Mouse (Mus musculus) midbrain, embryonic 13.5 days (tissue): ENCODE data around the gene AI837181. TPM values are rescaled to one million over a fixed set of nuclear protein-coding genes. Genes with fewer than 3 reads are reported as not detected.

ENCODE experiments used
- ATAC-seq: fragments of 200-750 bp; cut with Nextera tagmentation; 2 replicates; pipeline ENCODE4 v1.8.0; 2017; ENCODE audit warnings: mild to moderate bottlenecking, moderate TSS enrichment, moderate library complexity
- H3K27ac ChIP-seq: fragments of 300-500 bp; sonication (generic); 2 replicates; pipeline ENCODE4 v1.5.1; 2015; ENCODE audit warnings: inconsistent platforms, mild to moderate bottlenecking, moderate library complexity
- H3K27me3 ChIP-seq: fragments of 300-500 bp; sonication (generic); 2 replicates; pipeline ENCODE4 v1.6.1; 2015; ENCODE audit warnings: mild to moderate bottlenecking, inconsistent platforms
- H3K36me3 ChIP-seq: fragments of 300-500 bp; sonication (generic); 2 replicates; pipeline ENCODE4 v1.6.1; 2015; ENCODE audit warnings: mild to moderate bottlenecking, inconsistent platforms
- H3K4me1 ChIP-seq: fragments of 300-500 bp; sonication (generic); replicated peaks from 2 replicates; pipeline ENCODE4 v1.6.1; 2015; ENCODE audit warnings: inconsistent platforms
- H3K4me2 ChIP-seq: fragments of 300-500 bp; sonication (generic); replicated peaks from 2 replicates; pipeline ENCODE4 v1.6.1; 2015; ENCODE audit warnings: moderate library complexity, mild to moderate bottlenecking, inconsistent platforms
- H3K4me3 ChIP-seq: fragments of 300-500 bp; sonication (generic); replicated peaks from 2 replicates; pipeline ENCODE4 v1.5.1; 2015; ENCODE audit warnings: mild to moderate bottlenecking, inconsistent platforms
- H3K9ac ChIP-seq: fragments of 300-500 bp; sonication (generic); replicated peaks from 2 replicates; pipeline ENCODE4 v1.6.1; 2015; ENCODE audit warnings: mild to moderate bottlenecking, inconsistent platforms
- H3K9me3 ChIP-seq: fragments of 300-500 bp; sonication (generic); 2 replicates; pipeline ENCODE4 v1.6.1; 2016; ENCODE audit warnings: mild to moderate bottlenecking, inconsistent platforms
- WGBS: fragments of 180-500 bp; shearing (Covaris S2); methylation state at CpG from one replicate; pipeline ENCODE4 v1.1.7; 2015; 5-methylcytosine and 5-hydroxymethylcytosine counted together
- polyA plus RNA-seq: library from polyadenylated mRNA; unstranded; fragments of >200 nt; fragmentation: Nextera tagmentation; extraction: Ambion mirVana; gene quantifications from 2 replicates; pipeline ENCODE4 v1.2.1, GENCODE M21; 2015

AI837181 gene
- polyA plus RNA-seq, 1 experiment from 2014 or later: 60.3 TPM

DNA sequence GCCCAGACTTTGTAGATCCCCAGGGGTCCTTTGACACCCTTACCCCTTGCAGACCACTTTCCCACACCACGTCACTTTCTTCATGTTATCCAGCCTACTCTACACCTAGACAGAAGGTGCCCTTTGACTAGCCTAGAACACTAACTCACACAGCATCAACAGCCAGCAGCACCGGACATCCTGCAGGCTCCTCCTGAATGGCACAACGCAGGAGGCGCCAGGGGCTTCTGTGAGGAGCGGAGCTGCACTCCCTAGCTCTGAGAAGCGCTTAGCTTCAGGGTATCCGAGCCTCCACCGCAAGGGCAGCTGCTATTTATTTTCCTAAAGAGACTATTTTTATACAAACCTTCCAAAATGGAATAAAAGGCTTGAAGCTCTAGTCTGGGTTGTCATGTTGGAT is 30.6 kb downstream of the AI837181 start:
- Histone ChIP-seq H3K4me1 (peaks cover 33% of the 10 kb centered on the region), H3K4me3 (peak overlapping the region; percentile 79), H3K4me2 (peak overlapping the region; percentile 99), H3K9me3 (no peaks in the 10 kb centered on the region), H3K27ac (no peak overlapping the region), H3K27me3 (peaks cover 27% of the 10 kb centered on the region), H3K9ac (peak overlapping the region; percentile 93), H3K36me3 (peaks cover 4% of the 10 kb centered on the region)
- WGBS: 63% methylated on average over 8 of the region's 8 CpGs
- ATAC-seq: no peak

- ATAC-seq: no peak
- H3K4me2 ChIP-seq: peak overlapping the region; percentile 99
- H3K9me3 ChIP-seq: no peaks in the 10 kb centered on the region
- H3K36me3 ChIP-seq: peaks cover 4% of the 10 kb centered on the region
- H3K4me3 ChIP-seq: peak overlapping the region; percentile 79
- peak overlapping the region; percentile 97 for H3K27ac ChIP-seq
- peaks cover 39% of the 10 kb centered on the region for H3K4me1 ChIP-seq
- H3K9ac ChIP-seq: peak overlapping the region; percentile 93
- WGBS: 3% methylated on average over 26 of the region's 26 CpGs
- peaks cover 19% of the 10 kb centered on the region for H3K27me3 ChIP-seq
These were observed 31.4 kb downstream of the AI837181 start for GRCm38 (mm10) chr19:5456241-5456921.

- peak overlapping the region; percentile 97 for H3K27ac ChIP-seq
- peak; percentile 93 for ATAC-seq
- peak overlapping the region; percentile 79 for H3K4me3 ChIP-seq
- H3K4me1 ChIP-seq: peaks cover 45% of the 10 kb centered on the region
- H3K27me3 ChIP-seq: peaks cover 15% of the 10 kb centered on the region
- H3K9ac ChIP-seq: peak overlapping the region; percentile 93
- WGBS: under 1% methylated on average over 69 of the region's 70 CpGs
- H3K36me3 ChIP-seq: peaks cover 4% of the 10 kb centered on the region
- no peaks in the 10 kb centered on the region for H3K9me3 ChIP-seq
- H3K4me2 ChIP-seq: peak overlapping the region; percentile 99
These were observed 32.2 kb downstream of the AI837181 start for GRCm38 (mm10) chr19:5456922-5457745.

- H3K4me2 ChIP-seq: peak within 1 kb of the TSS; percentile 99
- peaks cover 15% of the 10 kb centered on the region for H3K27me3 ChIP-seq
- peak; percentile 18; the same call in 1 of the 2 replicates for ATAC-seq
- H3K27ac ChIP-seq: peak within 1 kb of the TSS; percentile 97
- H3K4me1 ChIP-seq: peaks cover 45% of the 10 kb centered on the region
- no peaks in the 10 kb centered on the region for H3K9me3 ChIP-seq
- H3K36me3 ChIP-seq: peaks cover 10% of the 10 kb centered on the region
- peak within 1 kb of the TSS; percentile 79 for H3K4me3 ChIP-seq
- 15% methylated on average over 14 of the region's 14 CpGs for WGBS
- H3K9ac ChIP-seq: peak within 1 kb of the TSS; percentile 93
These were observed 33.0 kb downstream of the AI837181 start, which contains the start of gene Ccdc85b for GRCm38 (mm10) chr19:5457746-5458442. Gene Ccdc85b, minus strand, starts transcription at chr19:5457894.

DNA sequence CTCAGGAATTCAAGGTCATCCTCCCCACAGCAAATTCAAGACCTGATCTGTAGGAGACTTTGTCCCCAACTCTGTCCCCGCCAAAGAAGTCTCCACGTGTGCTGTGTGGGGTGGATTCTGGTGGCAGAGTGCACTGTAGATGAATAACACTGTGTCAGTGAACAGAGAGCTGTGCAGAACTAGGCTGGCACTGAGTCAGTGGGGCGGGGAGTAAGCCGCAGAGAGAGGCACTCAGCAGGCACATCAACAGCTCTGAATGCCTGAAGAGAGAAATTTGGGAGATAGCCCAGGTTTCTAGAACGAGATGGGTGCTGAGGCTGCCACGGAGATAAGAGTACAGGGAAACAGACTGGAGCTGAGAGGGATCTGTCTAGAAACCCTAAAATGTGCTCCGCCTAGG is 34.1 kb downstream of the AI837181 start:
- no peak for ATAC-seq
- Histone ChIP-seq H3K4me3 (no peak overlapping the region), H3K4me1 (peaks cover 53% of the 10 kb centered on the region), H3K36me3 (peaks cover 14% of the 10 kb centered on the region), H3K27ac (no peak overlapping the region), H3K27me3 (peaks cover 15% of the 10 kb centered on the region), H3K4me2 (no peak overlapping the region), H3K9me3 (no peaks in the 10 kb centered on the region), H3K9ac (no peak overlapping the region)
- WGBS: 73% methylated on average over 7 of the region's 7 CpGs

DNA sequence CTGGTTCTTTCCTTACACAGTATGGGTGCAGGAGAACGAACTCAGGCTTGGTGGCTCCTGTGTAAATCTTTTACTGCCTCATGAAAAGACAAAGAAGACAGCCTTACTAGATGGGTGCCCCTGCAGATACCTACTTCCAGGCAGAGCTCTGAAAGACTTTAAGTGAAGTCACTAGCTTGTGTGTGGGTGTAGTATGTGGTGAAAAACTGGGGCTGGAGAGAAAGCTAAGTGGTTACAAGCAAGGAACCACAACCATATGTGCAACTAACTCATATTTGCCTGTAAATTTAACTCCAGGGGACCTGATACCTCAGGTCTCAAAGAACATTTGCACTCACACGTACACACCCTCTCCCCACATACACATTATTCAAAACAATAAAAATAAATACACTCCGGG is 35.0 kb downstream of the AI837181 start:
- H3K27ac ChIP-seq: peak overlapping the region; percentile 82
- H3K9ac ChIP-seq: peak overlapping the region; percentile 85
- peak overlapping the region; percentile 77 for H3K4me3 ChIP-seq
- 23% methylated on average over 3 of the region's 3 CpGs for WGBS
- H3K27me3 ChIP-seq: peaks cover 15% of the 10 kb centered on the region
- no peak for ATAC-seq
- peak overlapping the region; percentile 86 for H3K4me2 ChIP-seq
- H3K36me3 ChIP-seq: peaks cover 21% of the 10 kb centered on the region
- H3K9me3 ChIP-seq: no peaks in the 10 kb centered on the region
- H3K4me1 ChIP-seq: peaks cover 58% of the 10 kb centered on the region

DNA sequence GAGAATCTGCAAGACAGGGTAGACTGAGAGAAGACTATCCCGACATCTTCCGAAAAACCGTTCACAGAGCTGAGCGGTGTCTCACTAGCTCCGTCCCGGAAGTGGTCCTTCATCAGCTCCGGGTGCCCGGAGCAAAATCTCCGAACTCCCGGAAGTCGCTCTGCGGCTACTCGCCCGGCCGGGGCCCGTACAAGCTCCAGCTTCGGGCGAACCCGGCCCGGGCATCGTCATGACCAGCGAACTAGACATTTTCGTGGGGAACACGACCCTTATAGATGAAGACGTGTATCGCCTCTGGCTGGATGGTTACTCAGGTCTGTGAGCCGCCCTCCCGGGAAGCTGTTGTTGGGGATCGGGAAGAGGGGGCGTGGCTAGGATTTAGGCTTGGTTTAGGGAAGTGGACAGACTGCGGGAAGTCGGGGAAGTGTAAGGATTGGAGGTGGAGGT is 35.5 kb downstream of the AI837181 start, which contains the start of gene Fibp:
TSS of gene Fibp (plus strand) at position 151 of the 447 bp plus-strand sequence.
- 0% methylated on average over 32 of the region's 32 CpGs for WGBS
- H3K36me3 ChIP-seq: peaks cover 27% of the 10 kb centered on the region
- peaks cover 58% of the 10 kb centered on the region for H3K4me1 ChIP-seq
- peak within 1 kb of the TSS; percentile 85 for H3K9ac ChIP-seq
- H3K27ac ChIP-seq: peak within 1 kb of the TSS; percentile 82
- no peaks in the 10 kb centered on the region for H3K9me3 ChIP-seq
- H3K4me3 ChIP-seq: peak within 1 kb of the TSS; percentile 77
- H3K27me3 ChIP-seq: peaks cover 15% of the 10 kb centered on the region
- ATAC-seq: peak; percentile 55
- H3K4me2 ChIP-seq: peak within 1 kb of the TSS; percentile 86

GRCm38 (mm10) chr19:5461411-5461810 is 36.5 kb downstream of the AI837181 start:
- Histone ChIP-seq H3K27ac (no peak overlapping the region), H3K27me3 (peaks cover 15% of the 10 kb centered on the region), H3K9me3 (no peaks in the 10 kb centered on the region), H3K4me3 (peak overlapping the region; percentile 77), H3K4me1 (peaks cover 50% of the 10 kb centered on the region), H3K9ac (peak overlapping the region; percentile 85), H3K4me2 (peak overlapping the region; percentile 86), H3K36me3 (peaks cover 36% of the 10 kb centered on the region)
- 85% methylated on average over 6 of the region's 6 CpGs for WGBS
- no peak for ATAC-seq

GRCm38 (mm10) chr19:5463212-5463611 is 38.3 kb downstream of the AI837181 start:
- no peak for ATAC-seq
- Histone ChIP-seq H3K36me3 (peaks cover 52% of the 10 kb centered on the region), H3K4me2 (no peak overlapping the region), H3K9me3 (no peaks in the 10 kb centered on the region), H3K27me3 (peaks cover 13% of the 10 kb centered on the region), H3K4me3 (no peak overlapping the region; the same call in 1 of the 2 replicates), H3K4me1 (peaks cover 38% of the 10 kb centered on the region), H3K9ac (no peak overlapping the region), H3K27ac (0 out of 2 replicates have a peak overlapping the region, but pooled peaks have one; percentile 3)
- 88% methylated on average over 9 of the region's 9 CpGs for WGBS

DNA sequence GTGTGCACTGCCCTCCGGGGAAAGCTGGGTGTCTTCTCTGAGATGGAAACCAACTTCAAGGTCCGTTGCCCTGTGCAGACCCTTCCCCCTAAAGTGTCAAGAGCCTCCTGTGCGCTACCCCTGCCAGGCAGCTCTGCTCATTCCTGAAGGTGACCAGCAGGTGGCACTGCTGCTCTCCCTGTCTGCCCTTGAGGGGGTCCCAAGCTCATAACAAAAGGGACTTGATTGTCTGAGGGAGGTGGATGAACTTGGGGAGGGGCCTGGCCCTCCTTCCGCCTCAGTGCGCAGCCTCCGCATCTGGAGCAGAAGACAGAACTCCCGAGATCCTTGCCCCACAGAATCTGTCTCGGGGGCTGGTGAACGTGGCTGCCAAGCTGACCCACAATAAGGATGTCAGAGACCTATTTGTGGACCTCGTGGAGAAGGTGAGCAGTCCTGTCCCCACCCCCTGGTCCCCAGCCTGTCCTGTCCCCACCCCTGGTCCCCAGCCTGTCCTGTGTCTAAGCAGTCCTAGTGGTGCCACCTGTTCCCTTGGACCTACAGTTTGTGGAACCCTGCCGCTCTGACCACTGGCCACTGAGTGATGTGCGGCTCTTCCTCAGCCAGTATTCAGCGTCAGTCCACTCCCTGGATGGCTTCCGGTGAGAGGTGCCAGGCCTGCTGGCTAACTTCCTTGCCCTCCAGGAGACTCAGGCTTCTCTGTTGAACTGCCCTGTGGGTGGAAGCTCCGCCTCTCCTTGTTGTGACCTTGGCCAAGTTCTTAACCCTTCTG is 39.0 kb downstream of the AI837181 start:
- 40% methylated on average over 15 of the region's 15 CpGs for WGBS
- Histone ChIP-seq H3K4me3 (peak overlapping the region; percentile 35), H3K36me3 (peaks cover 52% of the 10 kb centered on the region), H3K4me1 (peaks cover 38% of the 10 kb centered on the region), H3K9me3 (no peaks in the 10 kb centered on the region), H3K4me2 (peak overlapping the region; percentile 55), H3K27me3 (peaks cover 6% of the 10 kb centered on the region), H3K9ac (peak overlapping the region; percentile 66), H3K27ac (peak overlapping the region; percentile 76)
- ATAC-seq: peak; percentile 72

DNA sequence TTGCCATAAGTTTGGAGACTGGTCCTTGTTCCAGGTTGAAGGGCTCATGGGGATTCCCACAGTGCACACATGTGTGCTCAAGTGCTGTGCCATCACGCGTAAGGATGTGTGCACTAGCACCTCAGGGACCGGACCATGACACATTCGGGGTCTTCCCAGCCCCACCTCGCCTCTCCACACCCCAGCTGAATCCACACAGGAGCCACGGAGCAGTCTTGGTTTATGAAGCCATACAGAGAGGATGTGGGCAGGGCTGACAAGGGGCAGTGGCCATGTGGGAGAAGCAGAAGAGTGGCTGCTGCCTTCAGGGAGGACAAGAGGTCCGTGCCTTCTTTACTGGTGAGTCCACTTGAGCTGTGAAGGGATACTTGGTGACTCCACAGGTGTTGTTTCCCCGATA is 40.1 kb downstream of the AI837181 start:
- H3K9ac ChIP-seq: no peak overlapping the region
- no peak overlapping the region for H3K27ac ChIP-seq
- WGBS: 94% methylated on average over 8 of the region's 8 CpGs
- H3K4me3 ChIP-seq: no peak overlapping the region
- peaks cover 35% of the 10 kb centered on the region for H3K4me1 ChIP-seq
- H3K36me3 ChIP-seq: peaks cover 52% of the 10 kb centered on the region
- ATAC-seq: no peak
- no peaks in the 10 kb centered on the region for H3K27me3 ChIP-seq
- no peaks in the 10 kb centered on the region for H3K9me3 ChIP-seq
- no peak overlapping the region for H3K4me2 ChIP-seq
